Mouse (Mus musculus) CD4-positive, CD25-positive, alpha-beta regulatory T cell, adult 4 months (primary cell): ENCODE data around the gene Tmem29. TPM values are rescaled to one million over a fixed set of nuclear protein-coding genes. Genes with fewer than 3 reads are reported as not detected.
"Not testable (repeated sequence)": the region's sequence is repeated elsewhere in the genome, so short reads cannot be mapped to it uniquely, and the experiment has no call there.

Experiments used
- ATAC-seq: one replicate; pipeline ENCODE4 v1.8.0; 2017
- polyA plus RNA-seq, 2 experiments: library from polyadenylated mRNA; unstranded; fragments of 100-300 nt; shearing (Covaris generic); gene quantifications; one replicate each; pipeline ENCODE4 v1.2.1; 2017

Tmem29 gene
- 10 to 100 TPM; 15.8 to 17.6 TPM for polyA plus RNA-seq

DNA sequence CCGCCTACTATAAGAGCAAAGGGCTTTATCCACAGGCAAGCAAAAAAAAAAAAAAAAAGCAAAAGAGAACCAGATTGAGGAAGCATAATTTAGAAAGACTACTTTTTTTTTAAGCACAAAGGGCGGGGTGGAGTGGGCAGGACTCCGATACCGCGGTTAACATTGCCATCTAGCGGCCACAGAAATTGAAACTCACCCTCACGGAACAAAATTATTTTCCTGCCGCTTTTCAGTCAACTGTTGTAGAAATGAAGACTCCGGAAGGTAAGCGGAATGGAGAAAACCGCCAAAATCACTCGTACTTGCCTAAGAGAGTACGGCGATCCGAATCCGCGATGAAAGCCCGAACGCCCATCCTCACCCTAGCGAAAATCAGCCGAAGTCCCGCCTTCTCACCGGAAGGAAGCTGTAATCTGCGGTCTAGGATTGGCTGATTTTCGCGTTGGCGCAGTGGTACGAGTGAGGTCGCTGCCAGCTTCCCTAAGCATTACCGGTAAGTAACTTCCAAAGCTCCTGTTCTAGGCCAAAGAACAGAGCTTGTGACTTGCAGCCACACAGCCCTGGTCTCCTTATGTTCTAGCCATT, at the start of gene Tmem29:
TSS of gene Tmem29 (minus strand) at position 389 of the 585 bp plus-strand sequence.
- ATAC-seq: peak; percentile 94

DNA sequence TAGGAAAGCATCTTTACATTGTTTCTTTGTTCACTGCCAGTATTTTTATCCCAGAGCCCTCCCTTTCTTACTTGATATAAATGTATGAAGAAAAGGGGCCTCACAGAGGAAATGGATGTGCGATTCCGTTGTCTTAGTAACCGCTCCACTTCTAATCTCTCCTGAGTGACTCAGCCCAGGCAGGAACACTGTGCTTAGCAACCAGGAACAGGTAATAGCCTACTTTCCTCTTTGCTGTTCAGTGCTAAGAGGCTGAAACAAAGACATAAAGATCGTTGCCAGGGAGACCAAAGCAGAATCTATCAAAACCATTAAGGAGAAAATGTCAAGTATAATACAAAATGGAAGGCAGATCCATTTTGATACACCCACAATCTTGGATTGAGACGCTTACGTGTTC, 49.7 kb upstream of the Tmem29 start:
- ATAC-seq: no peak

DNA sequence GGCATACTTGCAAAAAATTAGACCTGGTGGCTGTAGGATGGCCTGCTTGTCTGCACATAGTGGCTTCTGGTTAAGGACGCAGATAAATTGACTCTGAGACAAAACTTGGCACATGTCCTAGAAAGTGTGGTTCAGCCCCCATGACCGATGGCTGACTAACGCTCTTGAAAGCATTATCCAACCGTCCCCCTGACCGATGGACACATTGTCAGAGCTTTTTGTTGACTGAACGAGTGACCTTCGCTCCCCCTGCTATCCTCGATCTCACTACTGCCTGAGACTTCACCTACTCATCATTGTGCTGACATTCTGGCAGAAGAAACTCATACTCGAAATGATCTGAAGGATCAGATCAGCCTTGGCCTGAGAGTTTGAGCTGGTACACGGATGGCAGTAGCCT, 28.9 kb upstream of the Tmem29 start:
- not testable (repeated sequence) for ATAC-seq

DNA sequence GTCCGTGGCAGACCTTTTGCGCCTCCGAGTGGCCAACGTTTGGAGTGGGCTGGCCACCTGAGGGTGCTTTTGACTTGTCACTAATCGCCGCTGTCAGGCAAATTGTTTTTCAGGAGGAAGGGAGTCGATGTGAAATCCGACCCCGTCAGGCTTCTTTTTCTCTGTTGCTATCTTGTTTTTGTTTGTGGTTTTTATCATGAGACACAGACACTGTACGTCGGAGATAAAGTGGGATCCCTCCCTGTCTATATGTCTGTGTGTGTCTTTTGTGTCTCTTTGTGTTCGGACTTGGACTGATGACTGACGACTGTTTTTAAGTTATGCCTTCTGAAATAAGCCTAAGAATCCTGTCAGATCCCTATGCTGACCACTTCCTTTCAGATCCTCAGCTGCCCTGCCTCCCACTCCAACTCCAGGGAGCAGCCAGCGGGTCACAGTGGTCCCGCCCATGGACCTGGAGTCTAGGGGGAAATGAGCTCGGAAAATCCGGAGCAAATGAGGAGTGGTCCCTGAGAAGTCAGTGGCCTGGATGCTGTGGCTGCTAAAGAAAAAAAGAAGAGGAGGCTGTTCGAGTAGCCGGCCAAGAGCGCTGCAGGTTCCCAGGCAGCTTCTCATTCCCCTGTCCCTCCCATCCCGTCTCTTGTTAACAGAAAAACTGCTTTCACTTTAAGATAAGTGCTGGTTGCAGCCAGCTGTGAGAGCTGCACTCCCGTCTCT, 27.5 kb upstream of the Tmem29 start:
- not testable (repeated sequence) for ATAC-seq

DNA sequence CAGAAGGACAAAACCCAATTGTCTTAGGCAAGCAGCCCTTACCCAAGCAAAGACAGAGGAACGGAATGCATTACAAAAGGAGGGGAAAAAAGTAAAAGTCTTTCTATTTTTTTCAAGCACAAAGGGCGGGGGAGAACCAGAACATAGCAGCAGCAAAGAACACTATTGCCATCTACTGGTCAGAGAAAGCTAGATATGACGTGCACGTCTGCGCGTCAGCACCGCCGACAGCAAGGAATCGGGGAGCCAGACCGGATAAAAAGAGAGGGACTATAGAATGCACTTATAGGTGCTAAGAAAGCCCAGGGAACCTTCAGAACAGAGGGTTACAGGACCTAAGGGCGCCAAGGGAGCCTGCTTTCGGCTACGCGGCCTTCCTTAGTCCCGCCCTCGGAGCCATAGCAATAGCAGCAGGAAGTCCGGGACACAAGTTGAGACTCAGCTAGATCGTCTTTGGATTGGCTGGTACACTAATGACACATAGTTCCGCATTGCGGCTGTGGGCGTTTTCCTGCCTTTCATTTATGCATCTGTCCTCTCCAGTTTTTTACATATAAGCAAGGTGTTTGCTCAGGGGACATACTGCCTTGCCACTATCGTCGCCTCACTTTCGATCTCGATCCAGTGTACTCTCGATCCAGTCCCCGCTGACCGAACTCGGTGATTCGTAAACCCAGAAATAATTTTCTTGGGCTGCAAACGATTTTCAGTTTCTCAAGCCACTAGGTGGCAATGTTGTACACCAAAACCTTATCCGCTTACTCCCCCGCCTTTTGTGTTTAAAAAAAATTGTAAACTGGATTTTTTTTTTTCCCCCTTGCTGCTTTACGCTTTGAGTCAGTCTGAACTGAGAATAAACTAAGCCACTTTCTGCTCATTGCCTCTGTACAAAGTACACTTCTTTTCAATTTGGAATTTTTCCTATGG, 19.2 kb upstream of the Tmem29 start:
- ATAC-seq: peak; percentile 94

DNA sequence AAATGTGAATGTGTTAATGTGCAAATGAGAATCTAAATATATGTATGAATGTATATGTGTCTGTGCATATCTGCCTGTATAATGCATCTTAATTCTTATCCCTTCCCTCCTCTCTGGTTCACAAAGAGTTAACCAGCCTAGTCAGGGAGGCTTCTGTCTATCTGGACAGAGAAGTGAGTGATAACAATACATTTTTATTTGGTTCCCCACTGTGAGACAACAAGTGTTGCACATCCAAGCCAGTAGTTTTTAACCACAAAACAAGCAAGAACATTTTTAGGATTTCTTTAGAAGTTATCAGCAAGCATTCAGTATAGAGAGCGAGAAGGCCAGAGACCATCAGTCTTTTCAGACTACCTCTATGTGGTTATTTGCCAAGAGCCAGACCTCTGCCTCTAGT, 12.5 kb upstream of the Tmem29 start:
- ATAC-seq: no peak

DNA sequence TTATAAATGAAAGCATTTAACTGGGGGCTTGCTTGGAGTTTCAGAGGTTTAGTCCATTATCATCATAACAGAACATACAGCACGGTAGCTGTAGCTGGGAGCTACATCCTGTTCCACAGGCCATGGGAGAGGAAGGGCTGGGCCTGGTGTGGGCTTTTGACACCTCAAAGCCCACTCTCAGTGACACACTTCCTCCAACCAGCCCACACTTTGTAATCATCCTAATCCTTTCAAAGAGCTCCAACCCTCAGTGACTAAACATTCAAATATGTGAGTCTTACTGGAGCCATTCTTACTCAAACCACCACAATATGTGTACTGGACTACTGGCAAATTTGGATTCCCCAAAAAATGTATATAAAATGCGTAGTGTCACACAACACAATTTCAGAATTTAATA, 9.3 kb upstream of the Tmem29 start:
- ATAC-seq: no peak

DNA sequence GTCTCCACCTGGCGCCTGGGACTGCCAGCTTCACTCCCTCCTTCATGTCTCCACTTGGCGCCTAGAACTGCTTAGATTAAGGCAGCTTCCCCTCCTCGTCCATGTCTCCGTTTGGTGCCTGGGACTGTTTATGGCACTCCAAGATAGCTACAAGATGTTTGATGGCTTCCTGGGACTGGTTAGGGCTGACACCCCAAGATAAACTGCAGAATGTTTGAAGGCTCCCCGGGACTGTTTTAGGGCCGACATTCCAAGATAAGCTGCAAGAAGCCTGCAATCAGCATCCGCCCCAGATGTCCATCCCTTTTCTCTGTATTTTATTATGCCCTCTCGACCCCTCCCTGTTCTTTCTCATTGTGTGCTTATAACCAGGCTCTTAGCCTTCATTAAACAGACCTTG, 7.9 kb upstream of the Tmem29 start:
- not testable (repeated sequence) for ATAC-seq

DNA sequence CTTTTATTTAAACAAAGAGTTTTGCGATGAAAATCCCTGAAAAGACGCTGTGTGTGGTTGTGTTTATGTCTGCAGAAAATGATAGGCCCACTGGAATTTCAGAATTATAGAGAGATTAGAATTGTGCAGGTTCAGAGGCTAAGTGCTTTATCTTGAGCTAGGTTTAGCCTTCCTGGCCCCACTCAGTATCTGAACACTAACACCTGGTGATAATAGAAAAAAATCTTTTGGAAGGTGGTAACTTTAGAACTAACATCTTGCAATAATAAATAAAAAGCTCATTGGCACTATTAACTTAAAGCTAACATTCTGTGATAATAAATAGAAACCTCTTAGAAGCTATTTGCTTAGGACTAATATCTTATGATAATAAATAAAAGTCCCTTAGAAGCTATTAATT, 1.2 kb upstream of the Tmem29 start:
- no peak for ATAC-seq

DNA sequence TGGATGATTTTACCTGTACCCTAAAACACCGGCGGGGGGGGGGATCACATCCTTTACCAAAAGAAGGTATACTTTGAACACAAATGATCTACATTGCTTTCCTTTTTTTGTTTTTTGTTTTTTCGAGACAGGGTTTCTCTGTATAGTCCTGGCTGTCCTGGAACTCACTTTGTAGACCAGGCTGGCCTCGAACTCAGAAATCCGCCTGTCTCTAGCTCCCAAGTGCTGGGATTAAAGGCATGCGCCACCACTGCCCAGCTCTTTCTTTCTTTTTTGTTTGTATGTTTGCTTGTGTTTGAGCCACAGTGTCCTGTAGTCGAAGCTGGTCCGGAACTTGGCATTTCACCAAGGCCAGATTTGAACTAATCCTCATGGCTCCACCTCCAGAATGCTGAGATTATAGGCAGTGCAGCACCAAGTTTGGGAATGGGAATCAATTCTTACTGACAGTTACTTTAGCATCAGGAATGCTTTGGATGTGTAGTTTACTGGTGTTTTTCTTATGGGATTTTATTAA, 515 bp upstream of the Tmem29 start:
- peak; percentile 13 for ATAC-seq

DNA sequence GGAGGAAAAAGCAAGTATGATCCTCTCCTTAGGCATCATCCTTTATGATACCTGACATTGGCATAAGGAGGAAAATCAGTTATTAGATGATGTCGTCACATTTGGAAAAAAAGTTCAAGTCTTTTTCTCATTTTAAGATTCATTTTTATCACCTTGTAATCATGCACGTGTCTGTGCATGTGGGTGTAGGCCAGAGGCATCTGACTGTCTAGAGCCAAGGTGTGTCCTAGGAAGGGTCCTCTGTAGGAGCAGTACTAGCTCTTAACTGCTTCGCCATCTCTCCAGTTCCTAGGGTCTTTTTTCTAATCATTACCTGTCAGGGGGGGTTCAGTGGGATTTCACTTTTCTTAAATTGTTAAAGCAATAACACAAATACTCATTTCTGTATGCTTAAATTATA, 818 bp downstream of the Tmem29 start:
- ATAC-seq: no peak

DNA sequence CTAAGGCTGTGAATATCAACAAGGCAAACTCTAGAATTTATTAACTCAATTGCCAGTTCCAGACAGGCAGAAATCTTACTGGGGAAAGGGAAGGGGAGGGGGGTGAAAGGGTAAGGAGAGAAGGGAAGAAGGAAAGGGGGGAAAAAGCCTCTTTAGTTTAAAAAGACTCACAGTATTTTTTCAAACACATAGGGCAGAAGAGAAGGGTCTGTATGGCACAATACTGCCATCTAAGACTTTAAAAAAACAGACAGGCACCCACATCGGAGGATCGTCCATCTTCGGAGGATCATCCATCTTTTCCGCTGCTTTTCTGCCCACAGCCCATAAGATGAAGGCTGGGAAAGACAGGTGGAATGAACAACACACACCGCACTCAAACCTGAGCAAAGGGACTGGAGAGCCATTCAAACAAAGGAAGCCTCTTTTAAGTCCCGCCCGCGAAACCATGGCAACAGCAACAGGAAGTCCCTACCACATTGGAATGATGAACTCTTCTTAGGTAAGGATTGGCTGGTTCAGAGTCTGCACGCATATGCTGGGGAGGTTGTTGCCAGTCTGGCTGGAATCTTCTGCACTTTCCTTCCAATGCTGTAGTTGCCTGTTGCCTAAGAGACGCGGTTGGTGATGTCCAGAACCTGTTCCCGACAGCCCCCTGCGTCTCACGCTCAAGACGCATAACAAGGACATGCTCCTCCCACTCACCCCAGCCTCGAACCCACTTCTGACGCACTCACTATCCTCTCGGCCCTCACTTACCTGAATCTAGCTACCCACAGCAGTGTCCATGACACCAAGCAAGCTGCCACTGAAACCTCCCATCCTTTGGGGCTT, 18.2 kb downstream of the Tmem29 start:
- peak; percentile 95 for ATAC-seq

DNA sequence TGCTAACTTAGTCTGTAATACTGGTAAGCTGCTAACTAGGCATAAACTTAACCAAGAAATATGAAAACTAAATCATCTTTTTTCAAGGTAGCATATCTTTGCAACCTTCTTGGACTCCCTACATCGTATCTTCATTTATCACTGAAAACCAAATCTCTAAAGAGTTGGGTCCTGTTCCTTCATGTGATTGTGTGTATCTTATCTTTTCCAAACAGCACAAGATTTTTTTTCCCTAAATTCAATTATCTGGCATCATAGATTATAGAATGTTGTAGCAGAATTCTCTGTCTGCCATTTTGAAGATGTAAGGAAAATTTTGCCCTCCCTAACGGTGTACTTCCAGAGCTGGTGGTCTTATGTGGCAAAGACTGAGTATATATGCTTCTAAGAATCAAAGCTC, 22.6 kb downstream of the Tmem29 start:
- no peak for ATAC-seq

DNA sequence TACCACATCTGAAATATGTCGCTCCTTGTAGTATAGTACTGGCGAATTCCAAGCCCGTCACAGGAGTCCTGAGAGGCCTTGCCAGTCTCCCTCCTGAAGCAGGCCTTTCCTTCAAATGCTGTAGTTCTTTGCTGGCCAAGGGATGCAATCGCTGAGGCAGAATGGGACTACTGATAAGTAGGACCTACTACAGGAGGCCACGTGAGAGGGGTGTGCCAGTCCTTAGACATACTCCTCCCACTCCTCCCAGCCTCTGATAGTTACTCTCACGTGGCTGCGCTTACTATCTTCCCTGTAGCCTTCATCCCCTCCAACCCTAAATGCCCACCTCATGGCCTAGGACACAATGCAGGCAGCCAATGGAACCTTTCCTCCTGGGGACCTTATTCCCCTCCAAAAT, 23.6 kb downstream of the Tmem29 start:
- no peak for ATAC-seq

DNA sequence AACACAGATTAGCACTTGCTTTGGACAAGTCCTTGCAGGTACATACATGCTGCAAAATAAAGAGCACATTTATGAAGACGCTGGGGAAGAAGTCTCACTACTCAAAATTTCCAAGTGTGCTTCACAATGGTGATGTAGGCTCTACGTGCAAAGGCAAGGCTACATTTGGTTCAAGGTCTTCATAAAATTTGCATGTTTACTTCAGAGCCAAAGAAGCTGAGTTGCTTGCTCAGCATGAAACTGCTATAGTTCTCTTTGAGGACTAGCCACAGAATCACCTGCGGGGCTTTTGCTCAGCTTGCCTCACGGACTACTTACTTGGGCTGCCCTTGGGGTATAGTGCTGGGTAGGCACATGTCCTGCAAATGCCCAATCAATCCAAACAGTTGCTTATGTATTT, 45.4 kb downstream of the Tmem29 start:
- ATAC-seq: no peak

Other genes starting within 250 kb of the Tmem29 start
- gene Alas2, start 88.2 kb upstream of the Tmem29 start, polyA plus RNA-seq: 1 to 10 TPM; 1.2 to 1.9 TPM
- 10 to 100 TPM in 1 of 2 experiments, 1 to 10 TPM in 1; 5.6 to 10.3 TPM for gene Pfkfb1, start 129.1 kb upstream of the Tmem29 start, polyA plus RNA-seq
- gene Apex2, start 130.7 kb upstream of the Tmem29 start, polyA plus RNA-seq: 10 to 100 TPM; 16.5 to 19.0 TPM
- gene Tro, start 198.4 kb upstream of the Tmem29 start, polyA plus RNA-seq: under 1 TPM in 1 of 2 experiments, not detected in 1; 0.19 TPM